Mouse (Mus musculus) subcutaneous adipose tissue, adult 2 months (tissue): ENCODE data around the gene Sphk1. TPM values are rescaled to one million over a fixed set of nuclear protein-coding genes. Genes with fewer than 3 reads are reported as not detected.

ENCODE experiments used
- polyA plus RNA-seq: library from polyadenylated mRNA; depleted of rRNA; stranded (reverse); fragments of >200 nt; gene quantifications from 2 replicates; pipeline ENCODE4 v1.2.3, GENCODE M21; 2012; ENCODE audit warnings: low replicate concordance; rRNA removed

Gene Sphk1
- polyA plus RNA-seq: 10.2 and 24.7 TPM in 2 replicates

GRCm38 (mm10) chr11:116530187-116531147, at the start of gene Sphk1:
Gene Sphk1, plus strand, starts transcription at chr11:116530925.

GRCm38 (mm10) chr11:116493795-116494252, 36.9 kb upstream of the Sphk1 start, which contains the start of gene Prpsap1:
Gene Prpsap1, minus strand, starts transcription at chr11:116494202.

GRCm38 (mm10) chr11:116581376-116581814, 50.7 kb downstream of the Sphk1 start, which contains the start of gene Ube2o:
Gene Ube2o, minus strand, starts transcription at chr11:116581447.

Other genes starting within 250 kb of the Sphk1 start
- gene Galr2, start 250.0 kb upstream of the Sphk1 start, polyA plus RNA-seq: 0.06 and 2.1 TPM in 2 replicates
- 36.6 and 41.8 TPM in 2 replicates for gene Exoc7, start 223.7 kb upstream of the Sphk1 start, polyA plus RNA-seq
- gene Foxj1, start 195.5 kb upstream of the Sphk1 start, polyA plus RNA-seq: 0.04 and 2.2 TPM in 2 replicates
- 2.8 and 8.2 TPM in 2 replicates for gene Rnf157, start 117.9 kb upstream of the Sphk1 start, polyA plus RNA-seq
- gene Ubald2, start 96.8 kb upstream of the Sphk1 start, polyA plus RNA-seq: 83.9 and 86.6 TPM in 2 replicates
- 0.19 and 0.31 TPM in 2 replicates for gene Qrich2, start 64.7 kb upstream of the Sphk1 start, polyA plus RNA-seq
- gene Prpsap1, start 36.7 kb upstream of the Sphk1 start, polyA plus RNA-seq: 77.4 and 154 TPM in 2 replicates
- 22.5 and 34.7 TPM in 2 replicates for gene Ube2o, start 50.5 kb downstream of the Sphk1 start, polyA plus RNA-seq
- gene Aanat, start 55.5 kb downstream of the Sphk1 start, polyA plus RNA-seq: 0.09 and 0.12 TPM in 2 replicates
- 31.6 and 36.1 TPM in 2 replicates for gene Rhbdf2, start 96.1 kb downstream of the Sphk1 start, polyA plus RNA-seq
- 2.3 and 2.4 TPM in 2 replicates for gene Prcd, start 122.6 kb downstream of the Sphk1 start, polyA plus RNA-seq
- gene Cygb, start 123.4 kb downstream of the Sphk1 start, polyA plus RNA-seq: 89.2 and 103 TPM in 2 replicates
- 0.06 and 0.22 TPM in 2 replicates for gene St6galnac1, start 244.6 kb downstream of the Sphk1 start, polyA plus RNA-seq